Mouse (Mus musculus): ENCODE data around the gene Ptov1. TPM values are rescaled to one million over a fixed set of nuclear protein-coding genes. Genes with fewer than 3 reads are reported as not detected.
A peak's percentile ranks its signal among the peaks of the same experiment; 100 is the strongest.
"Not testable (repeated sequence)": the region's sequence is repeated elsewhere in the genome, so short reads cannot be mapped to it uniquely, and the experiment has no call there.

Ptov1 gene
- polyA plus RNA-seq, 1 experiment from 2014 or later: 454 TPM

DNA sequence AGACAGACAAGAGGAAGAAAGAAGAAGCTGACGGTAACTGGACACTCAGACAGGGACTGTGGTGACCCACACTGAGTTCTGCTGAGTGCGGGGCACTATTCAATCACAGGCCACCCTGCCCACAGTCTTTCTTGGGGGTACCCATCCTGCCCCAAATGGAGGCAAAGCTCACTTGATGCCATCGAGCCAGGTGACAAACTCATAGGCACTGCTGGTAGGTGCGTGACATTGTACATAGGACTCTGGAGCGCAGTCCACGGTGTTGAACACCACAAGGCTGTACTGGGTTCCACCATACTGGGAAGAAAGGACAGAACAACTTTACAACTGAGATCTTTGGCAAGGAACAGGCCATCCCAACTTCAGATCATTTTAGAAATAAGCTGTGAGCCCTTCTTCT is 22.0 kb upstream of the Ptov1 start:
- Histone ChIP-seq H3K36me3 (replicated peaks; ENCODE audit: control insufficient read depth, insufficient read depth) (peaks cover 32% of the 10 kb centered on the region), H3K4me2 (replicated peaks) (peak overlapping the region; percentile 91), H3K4me1 (replicated peaks; ENCODE audit: control insufficient read depth, insufficient read depth, low read length) (peaks cover 45% of the 10 kb centered on the region), H3K27ac (peak overlapping the region; percentile 96), H3K27me3 (ENCODE audit: control insufficient read depth, insufficient read depth, low read length) (no peaks in the 10 kb centered on the region), H3K9ac (peak overlapping the region; percentile 92), H3K4me3 (replicated peaks; ENCODE audit: low read length) (peak overlapping the region; percentile 90), H3K9me3 (ENCODE audit: control insufficient read depth, low read length) (no peaks in the 10 kb centered on the region)
- 15% methylated on average over 6 of the region's 6 CpGs for WGBS
- ATAC-seq (ENCODE audit: low FRiP score): no peak
- DNase-seq (ENCODE audit: low spot score): no peak

DNA sequence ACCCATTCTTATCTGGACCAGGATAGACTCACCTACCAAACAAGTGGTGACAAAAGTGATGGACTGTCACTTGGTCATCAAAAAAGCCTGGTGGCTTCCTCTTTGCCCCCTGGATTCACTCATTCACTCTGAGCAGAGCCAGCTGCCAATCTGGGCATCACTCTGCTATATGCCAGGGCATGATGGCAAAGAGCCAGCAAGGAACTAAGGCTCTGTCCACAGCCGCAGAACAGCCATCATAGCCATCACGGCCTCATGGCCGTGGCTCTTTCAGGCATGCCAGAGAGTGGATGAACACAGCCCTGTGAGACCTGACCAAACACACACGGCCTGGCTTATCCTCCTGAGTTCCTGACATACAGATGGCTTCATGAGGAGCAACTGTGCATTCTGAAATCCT is 21.1 kb upstream of the Ptov1 start:
- H3K4me2 ChIP-seq (replicated peaks): peak overlapping the region; percentile 91
- peak overlapping the region; percentile 90 for H3K4me3 ChIP-seq (replicated peaks; ENCODE audit: low read length)
- H3K36me3 ChIP-seq (replicated peaks; ENCODE audit: control insufficient read depth, insufficient read depth): peaks cover 40% of the 10 kb centered on the region
- no peaks in the 10 kb centered on the region for H3K9me3 ChIP-seq (ENCODE audit: control insufficient read depth, low read length)
- WGBS: 62% methylated on average over 4 of the region's 4 CpGs
- no peak for ATAC-seq (ENCODE audit: low FRiP score)
- no peak overlapping the region for H3K27ac ChIP-seq
- peak overlapping the region; percentile 92 for H3K9ac ChIP-seq
- H3K4me1 ChIP-seq (replicated peaks; ENCODE audit: control insufficient read depth, insufficient read depth, low read length): peaks cover 41% of the 10 kb centered on the region
- no peak for DNase-seq (ENCODE audit: low spot score)
- H3K27me3 ChIP-seq (ENCODE audit: control insufficient read depth, insufficient read depth, low read length): no peaks in the 10 kb centered on the region

GRCm38 (mm10) chr7:44890180-44890579 is 20.6 kb upstream of the Ptov1 start:
- ATAC-seq (ENCODE audit: low FRiP score): no peak
- peaks cover 46% of the 10 kb centered on the region for H3K36me3 ChIP-seq (replicated peaks; ENCODE audit: control insufficient read depth, insufficient read depth)
- H3K27ac ChIP-seq: no peak overlapping the region
- DNase-seq (ENCODE audit: low spot score): no peak
- no peaks in the 10 kb centered on the region for H3K9me3 ChIP-seq (ENCODE audit: control insufficient read depth, low read length)
- no peaks in the 10 kb centered on the region for H3K27me3 ChIP-seq (ENCODE audit: control insufficient read depth, insufficient read depth, low read length)
- WGBS: 91% methylated on average over 6 of the region's 7 CpGs
- peak overlapping the region; percentile 91 for H3K4me2 ChIP-seq (replicated peaks)
- peaks cover 38% of the 10 kb centered on the region for H3K4me1 ChIP-seq (replicated peaks; ENCODE audit: control insufficient read depth, insufficient read depth, low read length)
- peak overlapping the region; percentile 90; the same call in 1 of the 2 replicates for H3K4me3 ChIP-seq (replicated peaks; ENCODE audit: low read length)
- H3K9ac ChIP-seq: 0 out of 2 replicates have a peak overlapping the region, but pooled peaks have one; percentile 92

DNA sequence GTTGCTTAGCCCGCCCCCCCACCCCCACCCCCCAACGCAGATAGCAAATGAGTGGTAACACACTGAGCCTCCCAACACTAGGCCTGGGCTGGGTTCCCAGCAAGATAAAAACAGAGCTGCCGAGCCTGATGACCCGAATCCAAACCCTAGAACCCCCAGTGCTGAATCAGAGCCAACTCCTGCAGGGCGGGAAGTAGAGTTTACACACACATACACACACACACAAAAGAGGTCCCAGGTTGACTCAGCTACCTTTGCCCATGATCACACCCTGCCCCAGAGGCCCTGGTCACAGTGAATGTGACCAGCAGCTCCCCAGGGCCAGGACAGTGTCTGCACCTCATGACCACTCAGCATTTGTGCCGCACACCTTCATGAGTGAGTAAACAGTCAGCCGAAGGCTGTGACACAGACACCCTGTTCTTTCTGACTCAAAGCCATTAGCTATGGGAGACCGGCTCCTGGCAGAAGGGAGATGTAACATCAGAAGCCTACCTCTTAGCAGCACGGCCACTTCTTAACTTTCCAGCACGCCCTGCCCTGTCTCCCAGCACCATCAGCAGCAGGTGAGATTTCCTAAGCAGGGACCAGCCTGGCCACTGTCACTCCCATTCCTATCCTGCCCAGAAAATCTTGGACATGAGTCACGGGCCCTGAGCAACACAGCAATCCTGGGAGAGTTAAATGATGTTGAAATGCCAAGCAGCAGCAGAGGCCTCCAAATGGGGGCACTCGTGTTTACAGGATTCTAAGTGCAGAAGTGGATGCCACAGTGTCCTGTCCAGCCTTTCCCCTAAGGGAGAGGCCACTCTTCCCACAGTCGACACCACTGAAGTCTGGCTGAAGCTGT is 18.9 kb upstream of the Ptov1 start:
- Histone ChIP-seq H3K4me2 (replicated peaks) (0 out of 2 replicates have a peak overlapping the region, but pooled peaks have one; percentile 17), H3K36me3 (replicated peaks; ENCODE audit: control insufficient read depth, insufficient read depth) (peaks cover 62% of the 10 kb centered on the region), H3K27me3 (ENCODE audit: control insufficient read depth, insufficient read depth, low read length) (no peaks in the 10 kb centered on the region), H3K27ac (0 out of 2 replicates have a peak overlapping the region, but pooled peaks have one; percentile 20), H3K9me3 (ENCODE audit: control insufficient read depth, low read length) (no peaks in the 10 kb centered on the region), H3K9ac (no peak overlapping the region), H3K4me3 (replicated peaks; ENCODE audit: low read length) (no peak overlapping the region), H3K4me1 (replicated peaks; ENCODE audit: control insufficient read depth, insufficient read depth, low read length) (peaks cover 22% of the 10 kb centered on the region)
- 79% methylated on average over 13 of the region's 13 CpGs for WGBS
- ATAC-seq (ENCODE audit: low FRiP score): no peak
- no peak for DNase-seq (ENCODE audit: low spot score)

DNA sequence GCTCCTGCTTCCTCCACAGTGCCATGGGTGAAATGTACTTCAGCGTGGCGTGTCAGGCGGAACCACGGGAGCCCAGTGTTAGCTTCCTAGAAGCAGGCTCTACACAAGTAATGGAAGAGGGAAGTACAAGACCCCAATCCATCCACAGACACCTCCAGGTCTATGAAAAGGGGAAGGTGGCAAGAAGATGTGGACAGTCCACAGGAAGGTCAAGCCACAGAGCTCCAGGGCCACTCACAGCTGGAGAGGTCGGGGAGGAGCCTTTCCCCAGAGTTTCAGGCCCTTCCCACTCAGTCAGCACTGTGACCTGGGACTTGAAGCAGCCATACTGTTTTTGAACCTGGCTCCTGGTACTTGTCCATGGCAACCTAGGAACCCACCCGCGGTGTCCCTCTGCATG is 17.4 kb upstream of the Ptov1 start:
- Histone ChIP-seq H3K9ac (no peak overlapping the region), H3K4me3 (replicated peaks; ENCODE audit: low read length) (no peak overlapping the region), H3K27ac (no peak overlapping the region), H3K4me1 (replicated peaks; ENCODE audit: control insufficient read depth, insufficient read depth, low read length) (peaks cover 16% of the 10 kb centered on the region), H3K27me3 (ENCODE audit: control insufficient read depth, insufficient read depth, low read length) (no peaks in the 10 kb centered on the region), H3K36me3 (replicated peaks; ENCODE audit: control insufficient read depth, insufficient read depth) (peaks cover 78% of the 10 kb centered on the region), H3K9me3 (ENCODE audit: control insufficient read depth, low read length) (no peaks in the 10 kb centered on the region), H3K4me2 (replicated peaks) (no peak overlapping the region)
- 88% methylated on average over 7 of the region's 7 CpGs for WGBS
- DNase-seq (ENCODE audit: low spot score): no peak
- no peak for ATAC-seq (ENCODE audit: low FRiP score)

DNA sequence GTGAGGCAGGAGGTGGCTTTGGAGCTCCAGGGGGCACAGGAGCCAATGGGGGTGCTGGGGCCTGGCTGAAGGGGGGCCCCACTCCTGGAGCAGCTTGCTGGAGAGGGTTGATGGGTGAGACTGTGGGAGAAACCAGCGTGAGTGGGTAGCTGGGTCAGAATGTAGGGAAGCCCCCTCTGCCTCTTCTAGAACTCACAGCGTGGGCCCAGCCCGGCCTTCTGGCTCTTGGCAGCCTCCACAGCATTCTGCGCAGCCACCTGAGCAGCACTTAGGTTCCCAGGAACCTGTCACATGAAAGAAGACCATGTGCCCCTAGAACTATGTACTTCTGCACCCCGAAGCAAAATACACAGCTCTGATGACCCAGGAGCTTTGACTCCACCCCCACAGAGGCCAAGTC is 15.0 kb upstream of the Ptov1 start:
- H3K36me3 ChIP-seq (replicated peaks; ENCODE audit: control insufficient read depth, insufficient read depth): peaks cover 91% of the 10 kb centered on the region
- no peak overlapping the region for H3K9ac ChIP-seq
- 93% methylated on average over 5 of the region's 5 CpGs for WGBS
- H3K4me2 ChIP-seq (replicated peaks): no peak overlapping the region
- ATAC-seq (ENCODE audit: low FRiP score) (no peak), DNase-seq (ENCODE audit: low spot score) (no peak)
- H3K27ac ChIP-seq: no peak overlapping the region
- no peaks in the 10 kb centered on the region for H3K9me3 ChIP-seq (ENCODE audit: control insufficient read depth, low read length)
- H3K4me1 ChIP-seq (replicated peaks; ENCODE audit: control insufficient read depth, insufficient read depth, low read length): no peaks in the 10 kb centered on the region; the same call in 1 of the 2 replicates
- H3K27me3 ChIP-seq (ENCODE audit: control insufficient read depth, insufficient read depth, low read length): no peaks in the 10 kb centered on the region
- no peak overlapping the region for H3K4me3 ChIP-seq (replicated peaks; ENCODE audit: low read length)

GRCm38 (mm10) chr7:44883036-44883435 is 13.4 kb upstream of the Ptov1 start:
- DNase-seq (ENCODE audit: low spot score) (no peak), ATAC-seq (ENCODE audit: low FRiP score) (no peak)
- Histone ChIP-seq H3K4me2 (replicated peaks) (no peak overlapping the region), H3K4me3 (replicated peaks; ENCODE audit: low read length) (no peak overlapping the region), H3K4me1 (replicated peaks; ENCODE audit: control insufficient read depth, insufficient read depth, low read length) (no peaks in the 10 kb centered on the region; the same call in 1 of the 2 replicates), H3K27me3 (ENCODE audit: control insufficient read depth, insufficient read depth, low read length) (no peaks in the 10 kb centered on the region), H3K9ac (no peak overlapping the region), H3K36me3 (replicated peaks; ENCODE audit: control insufficient read depth, insufficient read depth) (peaks cover 92% of the 10 kb centered on the region), H3K27ac (no peak overlapping the region), H3K9me3 (ENCODE audit: control insufficient read depth, low read length) (no peaks in the 10 kb centered on the region)
- 97% methylated on average over 3 of the region's 3 CpGs for WGBS

GRCm38 (mm10) chr7:44877833-44878232 is 8.2 kb upstream of the Ptov1 start:
- Histone ChIP-seq H3K27me3 (ENCODE audit: control insufficient read depth, insufficient read depth, low read length) (no peaks in the 10 kb centered on the region), H3K4me3 (replicated peaks; ENCODE audit: low read length) (no peak overlapping the region), H3K36me3 (replicated peaks; ENCODE audit: control insufficient read depth, insufficient read depth) (peaks cover 71% of the 10 kb centered on the region), H3K4me1 (replicated peaks; ENCODE audit: control insufficient read depth, insufficient read depth, low read length) (no peaks in the 10 kb centered on the region), H3K27ac (no peak overlapping the region), H3K9ac (no peak overlapping the region), H3K4me2 (replicated peaks) (no peak overlapping the region), H3K9me3 (ENCODE audit: control insufficient read depth, low read length) (no peaks in the 10 kb centered on the region)
- ATAC-seq (ENCODE audit: low FRiP score) (no peak), DNase-seq (ENCODE audit: low spot score) (no peak)
- 91% methylated on average over 14 of the region's 14 CpGs for WGBS

DNA sequence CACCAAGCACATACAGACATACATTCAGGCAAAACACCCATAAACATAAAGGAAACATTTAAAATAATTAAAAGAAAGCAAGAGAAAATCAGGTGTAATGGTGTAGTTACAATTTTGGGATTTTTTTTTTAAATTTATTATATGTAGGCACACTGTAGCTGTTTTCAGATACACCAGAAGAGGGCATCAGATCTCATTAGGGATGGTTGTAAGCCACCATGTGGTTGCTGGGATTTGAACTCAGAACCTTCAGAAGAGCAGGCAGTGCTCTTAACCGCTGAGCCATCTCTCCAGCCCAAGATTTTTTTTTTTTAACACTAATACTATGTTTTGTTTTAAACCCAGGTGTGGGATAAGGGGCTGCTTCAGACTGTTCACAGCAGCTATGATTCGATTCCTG is 2.2 kb upstream of the Ptov1 start:
- not testable (repeated sequence) for ATAC-seq (ENCODE audit: low FRiP score); H3K9ac ChIP-seq; H3K4me2 ChIP-seq (replicated peaks); H3K27ac ChIP-seq; H3K9me3 ChIP-seq (ENCODE audit: control insufficient read depth, low read length); H3K4me3 ChIP-seq (replicated peaks; ENCODE audit: low read length); H3K27me3 ChIP-seq (ENCODE audit: control insufficient read depth, insufficient read depth, low read length); DNase-seq (ENCODE audit: low spot score)
- peaks cover 12% of the 10 kb centered on the region for H3K36me3 ChIP-seq (replicated peaks; ENCODE audit: control insufficient read depth, insufficient read depth)
- H3K4me1 ChIP-seq (replicated peaks; ENCODE audit: control insufficient read depth, insufficient read depth, low read length): peaks cover 23% of the 10 kb centered on the region
- 95% methylated on average over 2 of the region's 2 CpGs for WGBS
